Mouse (Mus musculus) limb, embryonic 12.5 days (tissue): ENCODE results near the gene Wdr17. TPM values are rescaled to one million over a fixed set of nuclear protein-coding genes. Genes with fewer than 3 reads are reported as not detected.
A peak's percentile ranks its signal among the peaks of the same experiment; 100 is the strongest.

Experiments used
- ATAC-seq: fragments of 200-750 bp; cut with Nextera tagmentation; 2 replicates; pipeline ENCODE4 v1.8.0; 2017; ENCODE audit warnings: low read depth, moderate TSS enrichment; ENCODE audit not compliant: insufficient number of reproducible peaks, insufficient read depth, low FRiP score, low TSS enrichment
- H3K27ac ChIP-seq: fragments of 300-500 bp; sonication (generic); 2 replicates; pipeline ENCODE4 v1.5.1; 2016; ENCODE audit warnings: mild to moderate bottlenecking, moderate library complexity
- H3K27me3 ChIP-seq: fragments of 300-500 bp; sonication (generic); 2 replicates; pipeline ENCODE4 v1.6.1; 2016; ENCODE audit warnings: mild to moderate bottlenecking, moderate library complexity
- H3K36me3 ChIP-seq: fragments of 300-500 bp; sonication (generic); 2 replicates; pipeline ENCODE4 v1.6.1; 2016; ENCODE audit warnings: mild to moderate bottlenecking, moderate library complexity
- H3K4me1 ChIP-seq: fragments of 300-500 bp; sonication (generic); replicated peaks from 2 replicates; pipeline ENCODE4 v1.6.1; 2016
- H3K4me2 ChIP-seq: fragments of 300-500 bp; sonication (generic); 2 replicates; pipeline ENCODE4 v1.6.1; 2016; ENCODE audit warnings: mild to moderate bottlenecking, moderate library complexity
- H3K4me3 ChIP-seq: fragments of 300-500 bp; sonication (generic); replicated peaks from 2 replicates; pipeline ENCODE4 v1.5.1; 2016; ENCODE audit warnings: mild to moderate bottlenecking
- H3K9ac ChIP-seq: fragments of 300-500 bp; sonication (generic); replicated peaks from 2 replicates; pipeline ENCODE4 v1.6.1; 2016; ENCODE audit warnings: mild to moderate bottlenecking, moderate library complexity
- H3K9me3 ChIP-seq: fragments of 300-500 bp; sonication (generic); 2 replicates; pipeline ENCODE4 v1.6.1; 2016; ENCODE audit warnings: mild to moderate bottlenecking, moderate library complexity
- WGBS: fragments of 180-500 bp; shearing (Covaris S2); methylation state at CpG from one replicate; pipeline ENCODE4 v1.1.7; 2016; 5-methylcytosine and 5-hydroxymethylcytosine counted together
- polyA plus RNA-seq: library from polyadenylated mRNA; unstranded; fragments of >200 nt; fragmentation: Nextera tagmentation; extraction: Ambion mirVana; gene quantifications from 2 replicates; pipeline ENCODE4 v1.2.1, GENCODE M21; 2016

The Wdr17 gene
- polyA plus RNA-seq: 2.6 and 2.7 TPM in 2 replicates

GRCm38 (mm10) chr8:54886987-54887785, at the start of gene Wdr17:
Wdr17 (minus strand) TSS chr8:54887184.
- 78% methylated on average over 9 of the region's 9 CpGs for WGBS
- no peak for ATAC-seq
- Histone ChIP-seq H3K4me3 (no peak within 1 kb of the TSS), H3K9ac (no peak within 1 kb of the TSS), H3K9me3 (no peaks in the 10 kb centered on the region), H3K4me1 (no peaks in the 10 kb centered on the region), H3K36me3 (no peaks in the 10 kb centered on the region), H3K27ac (no peak within 1 kb of the TSS), H3K4me2 (no peak within 1 kb of the TSS), H3K27me3 (no peaks in the 10 kb centered on the region)

GRCm38 (mm10) chr8:54932306-54932705, 45.3 kb upstream of the Wdr17 start:
- Histone ChIP-seq H3K9ac (no peak overlapping the region), H3K27me3 (no peaks in the 10 kb centered on the region), H3K9me3 (no peaks in the 10 kb centered on the region), H3K4me1 (no peaks in the 10 kb centered on the region), H3K27ac (no peak overlapping the region), H3K4me2 (no peak overlapping the region), H3K36me3 (no peaks in the 10 kb centered on the region), H3K4me3 (no peak overlapping the region)
- peak; percentile 15; the same call in 1 of the 2 replicates for ATAC-seq
- WGBS: 58% methylated on average over 2 of the region's 2 CpGs

- no peaks in the 10 kb centered on the region for H3K36me3 ChIP-seq
- no peaks in the 10 kb centered on the region for H3K4me1 ChIP-seq
- no peak overlapping the region for H3K27ac ChIP-seq
- H3K9ac ChIP-seq: no peak overlapping the region
- WGBS: 85% methylated on average over 3 of the region's 3 CpGs
- H3K27me3 ChIP-seq: no peaks in the 10 kb centered on the region
- no peak overlapping the region for H3K4me2 ChIP-seq
- H3K9me3 ChIP-seq: no peaks in the 10 kb centered on the region
- no peak overlapping the region for H3K4me3 ChIP-seq
- no peak for ATAC-seq
Measured at GRCm38 (mm10) chr8:54924936-54925335, 38.0 kb upstream of the Wdr17 start.

- no peak for ATAC-seq
- WGBS: 58% methylated on average over 2 of the region's 2 CpGs
Measured at GRCm38 (mm10) chr8:54922160-54922855, 35.3 kb upstream of the Wdr17 start.

GRCm38 (mm10) chr8:54917710-54918109, 30.7 kb upstream of the Wdr17 start:
- WGBS: 64% methylated on average over 6 of the region's 9 CpGs
- ATAC-seq: no peak
- H3K27me3 ChIP-seq: no peaks in the 10 kb centered on the region
- no peaks in the 10 kb centered on the region for H3K36me3 ChIP-seq
- H3K9me3 ChIP-seq: no peaks in the 10 kb centered on the region
- H3K27ac ChIP-seq: no peak overlapping the region
- H3K4me1 ChIP-seq: no peaks in the 10 kb centered on the region
- H3K4me3 ChIP-seq: no peak overlapping the region
- H3K4me2 ChIP-seq: no peak overlapping the region
- H3K9ac ChIP-seq: no peak overlapping the region

More at GRCm38 (mm10) chr8:54922160-54922855, 35.3 kb upstream of the Wdr17 start:
- no peak overlapping the region for H3K4me2 ChIP-seq
- no peaks in the 10 kb centered on the region for H3K36me3 ChIP-seq
- no peak overlapping the region for H3K4me3 ChIP-seq
- no peaks in the 10 kb centered on the region for H3K27me3 ChIP-seq
- no peak overlapping the region for H3K9ac ChIP-seq
- H3K4me1 ChIP-seq: no peaks in the 10 kb centered on the region
- H3K9me3 ChIP-seq: no peaks in the 10 kb centered on the region
- no peak overlapping the region for H3K27ac ChIP-seq

- ATAC-seq: no peak
- no peak overlapping the region for H3K4me3 ChIP-seq
- no peaks in the 10 kb centered on the region for H3K27me3 ChIP-seq
- no peak overlapping the region for H3K9ac ChIP-seq
- H3K36me3 ChIP-seq: no peaks in the 10 kb centered on the region
- H3K4me1 ChIP-seq: no peaks in the 10 kb centered on the region
- 92% methylated on average over 2 of the region's 2 CpGs for WGBS
- H3K4me2 ChIP-seq: no peak overlapping the region
- no peak overlapping the region for H3K27ac ChIP-seq
- H3K9me3 ChIP-seq: no peaks in the 10 kb centered on the region
Measured at GRCm38 (mm10) chr8:54912891-54913290, 25.9 kb upstream of the Wdr17 start.

- H3K4me3 ChIP-seq: no peak overlapping the region
- H3K4me2 ChIP-seq: no peak overlapping the region
- H3K27ac ChIP-seq: no peak overlapping the region
- H3K36me3 ChIP-seq: no peaks in the 10 kb centered on the region
- H3K27me3 ChIP-seq: no peaks in the 10 kb centered on the region
- H3K4me1 ChIP-seq: no peaks in the 10 kb centered on the region
- WGBS: 84% methylated on average over 2 of the region's 2 CpGs
- H3K9me3 ChIP-seq: no peaks in the 10 kb centered on the region
- ATAC-seq: no peak
- H3K9ac ChIP-seq: no peak overlapping the region
Measured at GRCm38 (mm10) chr8:54899444-54899843, 12.5 kb upstream of the Wdr17 start.

- Histone ChIP-seq H3K9me3 (no peaks in the 10 kb centered on the region), H3K36me3 (no peaks in the 10 kb centered on the region), H3K27me3 (no peaks in the 10 kb centered on the region), H3K4me1 (no peaks in the 10 kb centered on the region), H3K9ac (no peak overlapping the region), H3K27ac (no peak overlapping the region), H3K4me3 (no peak overlapping the region), H3K4me2 (no peak overlapping the region)
- 88% methylated on average over 2 of the region's 2 CpGs for WGBS
- no peak for ATAC-seq
Measured at GRCm38 (mm10) chr8:54894637-54895322, 7.8 kb upstream of the Wdr17 start.

- H3K4me2 ChIP-seq: no peak overlapping the region
- no peak overlapping the region for H3K9ac ChIP-seq
- H3K36me3 ChIP-seq: no peaks in the 10 kb centered on the region
- H3K9me3 ChIP-seq: no peaks in the 10 kb centered on the region
- WGBS: 83% methylated on average over 1 of the region's 1 CpGs
- no peaks in the 10 kb centered on the region for H3K27me3 ChIP-seq
- ATAC-seq: no peak
- H3K4me1 ChIP-seq: no peaks in the 10 kb centered on the region
- no peak overlapping the region for H3K4me3 ChIP-seq
- H3K27ac ChIP-seq: no peak overlapping the region
Measured at GRCm38 (mm10) chr8:54894180-54894579, 7.2 kb upstream of the Wdr17 start.

- Histone ChIP-seq H3K9me3 (no peaks in the 10 kb centered on the region), H3K4me2 (no peak overlapping the region), H3K4me1 (no peaks in the 10 kb centered on the region), H3K4me3 (no peak overlapping the region), H3K27me3 (no peaks in the 10 kb centered on the region), H3K36me3 (no peaks in the 10 kb centered on the region), H3K27ac (no peak overlapping the region), H3K9ac (no peak overlapping the region)
- 86% methylated on average over 4 of the region's 4 CpGs for WGBS
- ATAC-seq: no peak
Measured at GRCm38 (mm10) chr8:54886560-54886959, 424 bp downstream of the Wdr17 start.

- Histone ChIP-seq H3K9me3 (no peaks in the 10 kb centered on the region), H3K4me2 (no peak overlapping the region), H3K27ac (no peak overlapping the region), H3K9ac (no peak overlapping the region), H3K27me3 (no peaks in the 10 kb centered on the region), H3K4me3 (no peak overlapping the region), H3K4me1 (no peaks in the 10 kb centered on the region), H3K36me3 (no peaks in the 10 kb centered on the region)
- ATAC-seq: no peak
- 89% methylated on average over 4 of the region's 4 CpGs for WGBS
Measured at GRCm38 (mm10) chr8:54876458-54876857, 10.5 kb downstream of the Wdr17 start.
